Mouse (Mus musculus) CH12.LX (cell line): ENCODE results near the gene U90926.

Source experiments
- CTCF ChIP-seq, 2 experiments: IDR thresholded peaks in 1 of 2; conservative IDR thresholded peaks in 1 of 2; 2 replicates each; pipeline ENCODE4 v1.5.1; 2011 to 2012; ENCODE audit warnings: low read depth in 2 of 2, low read length in 2 of 2, improper control_type of control experiment in 1 of 2, inconsistent platforms in 1 of 2, mild to moderate bottlenecking in 1 of 2, moderate library complexity in 1 of 2
- E2F4 ChIP-seq: IDR thresholded peaks from 2 replicates; pipeline ENCODE4 v1.6.1; 2011; ENCODE audit warnings: low read depth, low read length, improper control_type of control experiment; ENCODE audit not compliant: insufficient replicate concordance
- ELF1 ChIP-seq: IDR thresholded peaks from 2 replicates; pipeline ENCODE4 v1.6.1; 2014; ENCODE audit warnings: low read depth, mild to moderate bottlenecking, inconsistent platforms, low read length, improper control_type of control experiment
- ETS1 ChIP-seq: conservative IDR thresholded peaks from 2 replicates; pipeline ENCODE4 v1.6.1; 2012; ENCODE audit warnings: low read depth, mild to moderate bottlenecking, inconsistent platforms, low read length, improper control_type of control experiment, moderate library complexity
- IRF4 ChIP-seq: IDR thresholded peaks from 2 replicates; pipeline ENCODE4 v1.6.1; 2014; ENCODE audit warnings: low read depth, mild to moderate bottlenecking, inconsistent platforms, low read length, improper control_type of control experiment
- KAT2A ChIP-seq: IDR thresholded peaks from 2 replicates; pipeline ENCODE4 v1.6.1; 2012; ENCODE audit warnings: low read length, improper control_type of control experiment, inconsistent platforms; ENCODE audit not compliant: insufficient replicate concordance
- NRF1 ChIP-seq: IDR thresholded peaks from 2 replicates; pipeline ENCODE4 v1.6.1; 2014; ENCODE audit warnings: low read depth, mild to moderate bottlenecking, inconsistent platforms, low read length, improper control_type of control experiment, moderate library complexity
- POLR2A ChIP-seq: IDR thresholded peaks from 2 replicates; pipeline ENCODE4 v1.6.1; 2011; ENCODE audit warnings: low read depth, mild to moderate bottlenecking, improper control_type of control experiment, low read length
- RCOR1 ChIP-seq: conservative IDR thresholded peaks from 2 replicates; pipeline ENCODE4 v1.6.1; 2012; ENCODE audit warnings: low read depth, mild to moderate bottlenecking, inconsistent platforms, low read length, improper control_type of control experiment
- SIN3A ChIP-seq: IDR thresholded peaks from 2 replicates; pipeline ENCODE4 v1.6.1; 2012; ENCODE audit warnings: low read length, improper control_type of control experiment, inconsistent platforms
- UBTF ChIP-seq: IDR thresholded peaks from 2 replicates; pipeline ENCODE4 v1.6.1; 2012; ENCODE audit warnings: low read depth, mild to moderate bottlenecking, inconsistent platforms, low read length, improper control_type of control experiment, moderate library complexity
- ZC3H11A ChIP-seq: IDR thresholded peaks from 2 replicates; pipeline ENCODE4 v1.6.1; 2012; ENCODE audit warnings: low read depth, mild to moderate bottlenecking, inconsistent platforms, low read length, improper control_type of control experiment
- ZNF384 ChIP-seq: IDR thresholded peaks from 2 replicates; pipeline ENCODE4 v1.6.1; 2012; ENCODE audit warnings: low read depth, low read length, improper control_type of control experiment, inconsistent platforms

GRCm38 (mm10) chr5:92227782-92228181 is 12.6 kb upstream of the U90926 start:
- no peak for TF ChIP-seq POLR2A
- TF ChIP-seq CTCF (conservative IDR thresholded peaks at IDR 0.05 in 1 of 2, IDR thresholded peaks at IDR 0.05 in 1 of 2; ENCODE audit: low read depth in 2 of 2, low read length in 2 of 2), result peak in 1 of 2 experiments; percentile 28; a peak in 1 of 4 replicates
- TF ChIP-seq SIN3A, result no peak
- no peak for TF ChIP-seq ZC3H11A
- no peak for TF ChIP-seq IRF4
- no peak for TF ChIP-seq NRF1
- no peak for TF ChIP-seq E2F4
- TF ChIP-seq ETS1, result no peak
- no peak for TF ChIP-seq RCOR1
- TF ChIP-seq KAT2A, result no peak
- TF ChIP-seq UBTF, result no peak
- TF ChIP-seq ZNF384, result peak; percentile 60
- TF ChIP-seq ELF1, result peak; percentile 53
